Mouse (Mus musculus) naive thymus-derived CD4-positive, alpha-beta T cell, adult 2 months (primary cell): ENCODE measurements around the gene Wtap.
"Not testable (repeated sequence)": the region's sequence is repeated elsewhere in the genome, so short reads cannot be mapped to it uniquely, and the experiment has no call there.

Experiments
- DNase-seq: peaks from one replicate; pipeline ENCODE4 v3.0.0-alpha.2; 2011; ENCODE audit warnings: low read depth

Gene Wtap

DNA sequence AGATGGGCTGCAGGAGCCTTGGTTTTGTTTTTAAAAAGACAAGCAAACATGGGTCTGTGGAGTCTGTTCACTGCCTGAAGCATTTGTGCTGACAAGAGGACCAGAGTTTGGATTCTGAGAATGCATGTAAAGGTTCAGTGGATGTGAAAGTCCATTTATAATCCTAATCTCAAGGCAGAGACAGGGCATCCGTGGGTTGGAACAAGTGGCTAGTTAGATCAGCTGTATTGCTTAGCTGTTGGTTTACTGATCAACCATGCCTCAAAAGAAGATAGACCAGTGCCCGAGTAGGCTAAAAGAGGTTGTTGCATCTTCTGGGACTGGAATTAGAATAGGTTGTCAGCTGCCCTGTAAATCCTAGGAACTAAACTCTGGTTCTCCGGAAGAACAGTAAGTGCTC is 30.5 kb downstream of the Wtap start:
- DNase-seq = no peak

DNA sequence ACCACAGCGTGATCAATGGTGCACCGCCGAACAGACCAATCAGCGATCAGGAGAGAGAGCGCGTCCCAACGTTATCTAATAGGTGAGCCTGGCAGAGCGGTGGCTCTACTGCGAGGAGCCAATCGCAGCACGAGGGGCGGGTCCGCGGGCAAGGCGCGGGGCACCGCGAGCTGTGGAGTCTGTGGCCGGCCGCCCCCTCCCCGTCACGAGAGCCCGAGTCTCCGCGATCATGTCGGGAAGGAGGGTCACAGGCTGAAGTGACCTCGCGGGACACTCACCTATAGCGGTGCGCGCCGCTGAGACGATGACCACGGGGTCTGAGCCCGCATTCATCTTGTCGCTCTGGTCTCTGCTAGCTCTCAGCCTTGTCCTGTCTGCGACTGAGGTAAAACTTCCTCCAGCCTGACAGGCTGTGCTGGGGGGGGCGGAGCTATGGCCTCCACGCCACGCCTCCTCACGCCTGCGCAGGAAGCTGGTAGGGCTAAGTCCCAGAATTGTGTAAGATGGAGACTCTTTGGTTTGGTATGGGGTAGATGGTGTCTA is 33.6 kb downstream of the Wtap start, which contains the start of gene Acat2:
Gene Acat2, minus strand, starts transcription at position 417 of the 543 bp plus-strand sequence.
- DNase-seq = peak; percentile 98

DNA sequence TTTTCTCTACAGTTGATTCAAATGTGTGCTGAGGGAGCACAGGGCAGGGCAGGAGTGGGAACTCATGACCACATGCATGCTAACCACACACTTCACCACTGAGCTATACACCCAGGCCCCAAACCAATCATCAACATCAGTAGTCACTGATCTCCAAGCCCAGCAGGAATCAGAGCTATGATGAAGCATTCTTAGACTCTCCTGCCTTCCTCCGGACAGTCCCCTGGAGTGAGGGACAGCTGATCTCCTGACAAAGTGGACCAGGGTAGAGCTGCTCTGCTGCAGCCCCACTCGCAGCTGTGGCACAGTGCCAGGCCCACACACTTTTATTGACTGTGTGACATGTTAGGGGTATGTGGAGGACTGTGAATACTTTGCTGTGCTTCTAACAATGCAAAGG is 34.6 kb downstream of the Wtap start:
- not testable (repeated sequence) for DNase-seq

DNA sequence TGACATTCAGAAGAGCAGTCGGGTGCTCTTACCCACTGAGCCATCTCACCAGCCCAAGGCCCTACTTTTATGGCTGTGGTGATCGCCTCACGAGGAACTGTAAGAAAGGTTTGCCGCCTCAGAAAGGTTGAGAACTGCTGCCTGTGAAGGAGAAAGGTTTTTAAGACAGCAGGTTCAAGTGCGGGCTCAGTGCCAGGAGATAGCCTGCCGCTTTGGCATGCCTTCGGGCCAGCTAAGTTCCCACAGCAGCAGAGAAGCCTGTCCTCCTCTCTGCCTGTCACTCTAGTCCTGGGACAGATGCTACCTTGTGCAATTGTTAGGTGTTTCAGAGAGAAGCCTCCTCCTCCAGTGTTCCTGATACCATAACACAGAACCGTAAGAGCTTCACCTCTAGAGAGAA is 37.3 kb downstream of the Wtap start:
- DNase-seq = no peak

DNA sequence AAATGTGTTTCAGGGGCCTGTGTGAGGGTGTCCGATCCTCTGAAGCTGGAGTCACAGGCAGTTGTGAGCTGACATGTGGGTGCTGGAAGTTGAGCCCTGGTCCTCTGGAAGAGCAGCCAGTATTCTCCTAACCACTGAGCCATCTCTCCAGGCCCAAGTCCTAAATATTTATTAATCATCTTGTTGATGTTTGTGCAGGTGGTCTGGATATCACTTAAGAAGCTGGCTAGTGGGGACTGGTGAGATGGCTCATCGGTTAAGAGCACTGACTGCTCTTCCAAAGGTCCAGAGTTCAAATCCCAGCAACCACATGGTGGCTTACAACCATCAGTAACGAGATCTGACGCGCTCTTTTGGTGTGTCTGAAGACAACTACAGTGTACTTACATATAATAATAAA is 44.3 kb downstream of the Wtap start:
- DNase-seq = no peak

DNA sequence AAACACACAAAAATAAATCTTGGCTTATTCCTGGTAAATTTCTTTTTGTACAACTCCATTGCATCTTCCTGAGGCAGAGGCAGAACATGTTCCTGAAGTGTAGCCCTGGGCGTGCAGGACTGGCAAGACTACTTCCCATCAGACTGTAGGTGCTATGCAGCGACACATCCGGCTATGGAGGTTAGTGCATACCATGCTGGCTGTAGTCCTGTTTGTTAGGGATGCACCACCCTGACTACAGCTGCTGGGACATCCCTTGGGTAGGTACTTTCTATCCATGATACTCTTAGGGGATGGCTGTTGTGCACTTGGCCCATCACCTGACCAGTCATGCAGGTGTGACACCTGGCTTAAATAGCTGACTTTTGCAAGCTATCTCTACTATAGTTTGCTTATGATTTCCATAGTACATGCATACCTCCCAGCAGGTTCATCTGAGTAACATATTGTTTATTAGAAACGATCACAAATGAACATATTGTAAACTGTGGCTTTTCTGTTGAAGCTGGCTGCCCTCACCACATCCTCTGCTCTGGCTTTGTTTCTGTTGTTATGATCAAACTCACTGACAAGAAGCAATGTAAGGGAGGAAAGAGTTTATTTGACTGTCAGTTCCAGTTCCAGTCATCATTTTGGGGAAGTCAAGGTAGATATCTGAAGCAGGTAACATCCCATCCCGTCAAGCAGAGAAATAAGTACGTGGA is 51.4 kb downstream of the Wtap start:
- DNase-seq = no peak

DNA sequence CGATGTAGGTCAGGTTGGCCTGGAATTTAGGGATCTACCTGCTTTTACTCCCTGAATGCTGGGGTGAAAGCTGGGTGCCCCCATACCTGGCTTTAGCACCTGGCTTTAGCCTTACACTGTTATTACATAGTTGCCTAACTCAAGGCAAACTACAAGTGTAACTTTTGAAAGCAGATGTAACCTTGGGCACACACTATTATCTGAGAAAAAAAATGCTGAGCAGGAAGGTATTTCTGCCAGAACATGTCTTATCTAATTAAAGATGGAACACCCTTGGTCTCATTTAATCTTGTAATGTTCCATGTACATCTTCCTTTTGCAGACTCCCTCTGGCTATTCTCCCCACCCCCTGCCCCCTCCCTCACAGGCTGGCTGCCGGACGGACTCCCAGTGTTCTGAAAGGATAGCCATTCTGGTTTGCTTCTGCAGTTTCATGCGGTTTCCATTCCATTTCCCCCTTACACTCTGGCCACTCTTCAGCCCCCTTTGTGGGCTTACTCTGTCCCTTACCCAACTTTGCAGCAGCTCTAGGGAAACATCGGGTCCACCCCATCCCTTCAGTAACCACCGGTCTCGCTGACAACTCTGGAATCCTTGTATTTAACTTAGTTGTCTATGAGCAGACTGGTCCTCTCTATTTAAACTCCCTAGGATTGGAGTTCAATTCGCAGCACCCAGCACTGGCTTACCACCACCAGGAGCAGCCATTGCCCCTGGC is 52.3 kb downstream of the Wtap start:
- no peak for DNase-seq

- DNase-seq = no peak
Measured at GRCm38 (mm10) chr17:12940151-12940805, 53.7 kb downstream of the Wtap start, which contains the start of gene Acat3. Gene Acat3 (minus strand): TSS chr17:12940600.

DNA sequence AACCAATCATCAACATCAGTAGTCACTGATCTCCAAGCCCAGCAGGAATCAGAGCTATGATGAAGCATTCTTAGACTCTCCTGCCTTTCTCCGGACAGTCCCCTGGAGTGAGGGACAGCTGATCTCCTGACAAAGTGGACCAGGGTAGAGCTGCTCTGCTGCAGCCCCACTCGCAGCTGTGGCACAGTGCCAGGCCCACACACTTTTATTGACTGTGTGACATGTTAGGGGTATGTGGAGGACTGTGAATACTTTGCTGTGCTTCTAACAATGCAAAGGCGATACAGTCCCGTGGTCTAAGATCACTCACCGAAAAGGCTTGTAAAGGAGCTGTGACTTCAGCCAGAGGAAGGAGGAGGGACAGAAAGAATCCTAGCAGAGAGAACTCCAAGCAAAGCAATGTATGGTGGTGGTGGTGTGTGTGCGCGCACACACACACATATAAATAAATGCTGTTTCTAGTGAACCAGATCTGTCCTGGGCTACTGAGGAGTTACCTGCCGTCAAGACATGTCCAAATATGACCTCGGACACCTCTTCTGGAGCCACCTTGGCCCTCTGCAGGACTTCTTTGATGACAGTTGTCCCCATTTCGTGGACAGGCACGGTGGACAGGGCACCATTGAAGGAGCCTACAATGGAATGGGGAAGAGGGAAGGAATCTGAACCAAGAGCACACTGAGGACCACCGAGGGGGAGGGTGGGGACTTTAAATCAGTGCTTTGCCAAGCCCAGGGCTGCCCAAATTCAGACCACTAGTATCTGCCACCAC is 54.4 kb downstream of the Wtap start:
- not testable (repeated sequence) for DNase-seq

GRCm38 (mm10) chr17:12938077-12938476 is 55.9 kb downstream of the Wtap start:
- no peak for DNase-seq

DNA sequence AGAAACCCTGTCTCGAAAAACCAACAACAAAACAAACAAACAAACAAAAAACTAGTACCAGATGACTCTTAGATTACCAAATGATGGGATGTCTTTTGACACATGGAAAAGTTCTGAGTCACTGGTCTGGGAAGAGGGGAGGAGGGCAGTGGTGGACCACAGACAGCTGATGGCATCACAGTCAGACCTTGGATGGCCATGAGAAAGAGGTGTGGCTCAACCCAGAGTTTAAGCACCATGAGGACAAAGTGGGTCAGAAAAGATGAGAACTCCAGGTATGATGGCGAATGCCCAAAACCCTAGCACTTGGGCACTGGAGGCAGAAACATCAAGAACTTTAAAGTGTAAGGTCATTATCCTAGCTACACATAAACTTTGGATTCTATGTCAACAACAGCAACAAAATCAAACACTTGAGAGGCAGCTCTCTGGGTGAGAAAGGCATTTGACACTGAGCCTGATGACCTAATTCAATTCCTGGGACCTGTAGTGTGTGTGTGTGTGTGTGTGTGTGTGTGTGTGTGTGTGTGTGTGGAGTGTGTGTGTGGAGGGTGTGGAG is 56.5 kb downstream of the Wtap start:
- no peak for DNase-seq

DNA sequence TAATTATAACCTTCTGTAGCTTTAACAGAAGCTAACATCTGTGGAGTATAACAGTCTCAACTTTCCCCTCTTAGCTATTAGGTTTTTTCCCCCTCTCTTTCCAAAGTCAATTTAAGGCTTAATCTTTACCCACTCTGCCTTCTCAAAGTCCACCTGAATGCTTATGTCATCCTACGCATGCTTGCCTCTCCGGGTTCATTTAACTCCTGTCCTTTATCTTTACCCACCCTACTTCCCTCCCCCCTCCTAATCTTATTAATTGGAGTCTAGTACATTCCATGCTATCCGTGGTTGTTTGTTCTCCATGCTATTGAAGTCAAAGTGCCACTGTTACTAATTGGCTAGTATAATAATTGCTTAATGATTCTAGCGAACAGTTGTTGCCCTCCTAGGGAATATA is 58.2 kb downstream of the Wtap start:
- DNase-seq = no peak

- DNase-seq = not testable (repeated sequence)
Measured at GRCm38 (mm10) chr17:12931576-12931975, 62.4 kb downstream of the Wtap start.

DNA sequence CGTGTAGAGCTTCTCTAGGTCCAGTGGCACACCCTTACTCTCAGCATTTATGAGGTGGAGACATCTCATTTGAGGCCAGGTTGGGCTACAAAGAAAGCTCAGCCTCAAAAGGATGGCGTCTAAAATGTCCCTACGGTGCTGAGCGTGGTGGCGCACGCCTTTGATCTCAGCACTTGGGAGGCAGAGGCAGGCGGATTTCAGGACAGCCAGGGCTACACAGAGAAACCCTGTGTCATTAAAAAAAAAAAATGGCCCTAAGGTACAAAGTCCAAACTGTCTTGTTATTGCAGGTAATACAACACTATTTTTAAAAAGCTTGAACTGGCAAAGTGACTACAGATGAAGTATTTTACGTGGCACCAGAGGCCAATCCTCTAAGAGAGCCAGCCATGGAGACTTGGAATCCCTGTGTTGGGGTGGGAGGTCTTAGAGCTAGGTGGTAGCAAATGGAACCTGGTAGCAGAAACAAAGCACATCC is 68.2 kb downstream of the Wtap start:
- DNase-seq = no peak

DNA sequence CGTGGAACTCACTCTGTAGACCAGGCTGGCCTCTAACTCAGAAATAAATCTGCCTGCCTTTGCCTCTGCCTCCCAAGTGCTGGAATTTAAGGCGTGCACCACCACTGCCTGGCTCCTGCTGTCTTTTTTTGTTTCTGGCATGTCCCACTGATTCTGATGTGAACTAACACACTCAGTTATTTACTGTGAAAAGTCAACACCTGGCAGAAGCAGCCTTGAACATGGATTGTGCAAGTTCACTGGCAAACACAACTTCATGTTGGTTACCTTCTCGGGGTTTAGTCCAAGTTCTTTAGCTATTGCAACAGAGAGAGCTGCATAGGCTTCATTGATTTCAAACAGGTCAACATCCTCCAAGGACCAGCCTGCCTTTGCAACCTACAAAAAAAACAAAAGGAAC is 69.0 kb downstream of the Wtap start:
- no peak for DNase-seq

DNA sequence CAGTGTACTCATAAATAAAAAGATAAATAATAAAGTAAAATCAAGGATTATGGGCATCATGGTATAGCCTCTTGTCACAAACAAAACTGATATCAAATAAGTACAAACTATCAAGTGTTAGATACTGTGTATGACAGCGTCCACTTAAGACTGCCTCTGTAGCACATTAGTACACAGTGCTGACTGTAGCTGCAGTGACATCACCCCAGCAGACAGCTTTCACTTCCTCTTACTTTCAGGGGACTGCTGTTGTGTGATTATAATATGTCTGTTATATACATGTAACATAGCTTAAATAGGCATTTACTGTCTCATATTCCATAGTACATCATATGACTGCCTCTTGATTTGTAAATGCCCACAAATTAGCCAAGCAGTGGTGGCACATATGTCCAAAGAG is 72.9 kb downstream of the Wtap start:
- DNase-seq = no peak
